Mouse (Mus musculus): Measurements from ENCODE around the gene Zfp644.
A peak's percentile ranks its signal among the peaks of the same experiment; 100 is the strongest.
"Not testable (repeated sequence)": the region's sequence is repeated elsewhere in the genome, so short reads cannot be mapped to it uniquely, and the experiment has no call there.

The Zfp644 gene

GRCm38 (mm10) chr5:106696396-106697337 lies at the start of gene Zfp644:
Gene Zfp644, minus strand, starts transcription at chr5:106697287.
- DNase-seq: peak; percentile 79 to 81

GRCm38 (mm10) chr5:106739716-106740115 lies 42.6 kb upstream of the Zfp644 start:
- no peak for DNase-seq

GRCm38 (mm10) chr5:106723487-106723886 lies 26.4 kb upstream of the Zfp644 start:
- DNase-seq: no peak

- no peak for DNase-seq
Observed at GRCm38 (mm10) chr5:106722771-106723170, 25.7 kb upstream of the Zfp644 start.

- DNase-seq: no peak
Observed at GRCm38 (mm10) chr5:106711870-106712277, 14.8 kb upstream of the Zfp644 start.

- no peak for DNase-seq
Observed at GRCm38 (mm10) chr5:106711220-106711726, 14.2 kb upstream of the Zfp644 start.

- DNase-seq: no peak
Observed at GRCm38 (mm10) chr5:106710611-106711010, 13.5 kb upstream of the Zfp644 start.

GRCm38 (mm10) chr5:106710085-106710409 lies 13.0 kb upstream of the Zfp644 start:
- DNase-seq: no peak

GRCm38 (mm10) chr5:106709388-106710084 lies 12.4 kb upstream of the Zfp644 start:
- DNase-seq: no peak

GRCm38 (mm10) chr5:106706363-106706762 lies 9.3 kb upstream of the Zfp644 start:
- no peak for DNase-seq

GRCm38 (mm10) chr5:106705162-106705561 lies 8.1 kb upstream of the Zfp644 start:
- no peak for DNase-seq

- DNase-seq: peak; percentile 62 to 74
Observed at GRCm38 (mm10) chr5:106695681-106696395, 1.2 kb downstream of the Zfp644 start.

GRCm38 (mm10) chr5:106695141-106695540 lies 1.9 kb downstream of the Zfp644 start:
- no peak for DNase-seq

- no peak for DNase-seq
Observed at GRCm38 (mm10) chr5:106694683-106695082, 2.4 kb downstream of the Zfp644 start.

GRCm38 (mm10) chr5:106693034-106693433 lies 4.1 kb downstream of the Zfp644 start:
- no peak for DNase-seq

- no peak for DNase-seq
Observed at GRCm38 (mm10) chr5:106680636-106681458, 16.2 kb downstream of the Zfp644 start.

GRCm38 (mm10) chr5:106679659-106680058 lies 17.4 kb downstream of the Zfp644 start:
- DNase-seq: no peak

GRCm38 (mm10) chr5:106678823-106679222 lies 18.3 kb downstream of the Zfp644 start:
- DNase-seq: not testable (repeated sequence)

- peak; percentile 57 to 79 for DNase-seq
Observed at GRCm38 (mm10) chr5:106676784-106677183, 20.3 kb downstream of the Zfp644 start.

- DNase-seq: no peak
Observed at GRCm38 (mm10) chr5:106672597-106672996, 24.5 kb downstream of the Zfp644 start.

GRCm38 (mm10) chr5:106671893-106672292 lies 25.2 kb downstream of the Zfp644 start:
- no peak for DNase-seq

GRCm38 (mm10) chr5:106664910-106665309 lies 32.2 kb downstream of the Zfp644 start:
- no peak for DNase-seq

All from thymus, adult 18-20 months (tissue).